Mouse (Mus musculus): ENCODE data around the gene Arl5c. TPM values are rescaled to one million over a fixed set of nuclear protein-coding genes. Genes with fewer than 3 reads are reported as not detected.

Arl5c gene
- polyA plus RNA-seq, 1 experiment from 2014 or later = 11.0 TPM

- H3K4me2 ChIP-seq = peak overlapping the region; percentile 98
- H3K4me1 ChIP-seq = peaks cover 27% of the 10 kb centered on the region
- no peaks in the 10 kb centered on the region for H3K27me3 ChIP-seq
- peaks cover 34% of the 10 kb centered on the region for H3K36me3 ChIP-seq (ENCODE audit: poor library complexity, severe bottlenecking)
- H3K9ac ChIP-seq = peak overlapping the region; percentile 99
- H3K4me3 ChIP-seq = peak overlapping the region; percentile 93
- no peak; the same call in 1 of the 2 replicates for ATAC-seq
- H3K27ac ChIP-seq = peak overlapping the region; percentile 79
- no peaks in the 10 kb centered on the region for H3K9me3 ChIP-seq (replicated peaks)
- whole genome bisulfite sequencing = 1% methylated on average over 18 of the region's 18 CpGs
These were observed 31.3 kb upstream of the Arl5c start for GRCm38 (mm10) chr11:98027297-98027688.

- H3K9me3 ChIP-seq (replicated peaks) = no peaks in the 10 kb centered on the region
- no peaks in the 10 kb centered on the region for H3K27me3 ChIP-seq
- peak within 1 kb of the TSS; percentile 79 for H3K27ac ChIP-seq
- 0% methylated on average over 48 of the region's 69 CpGs for WGBS
- peaks cover 30% of the 10 kb centered on the region for H3K4me1 ChIP-seq
- peak; percentile 65 for ATAC-seq
- peak within 1 kb of the TSS; percentile 99 for H3K9ac ChIP-seq
- peak within 1 kb of the TSS; percentile 93 for H3K4me3 ChIP-seq
- peaks cover 34% of the 10 kb centered on the region for H3K36me3 ChIP-seq (ENCODE audit: poor library complexity, severe bottlenecking)
- H3K4me2 ChIP-seq = peak within 1 kb of the TSS; percentile 98
These were observed 30.8 kb upstream of the Arl5c start, which contains the start of gene Rpl19 for GRCm38 (mm10) chr11:98026570-98027296. Gene Rpl19, plus strand, starts transcription at chr11:98026710.

GRCm38 (mm10) chr11:98026248-98026569 lies 30.2 kb upstream of the Arl5c start:
- Histone ChIP-seq H3K36me3 (ENCODE audit: poor library complexity, severe bottlenecking) (peaks cover 32% of the 10 kb centered on the region), H3K4me2 (peak overlapping the region; percentile 98), H3K27me3 (no peaks in the 10 kb centered on the region), H3K27ac (peak overlapping the region; percentile 79), H3K9ac (peak overlapping the region; percentile 99), H3K4me1 (peaks cover 35% of the 10 kb centered on the region), H3K4me3 (peak overlapping the region; percentile 93), H3K9me3 (replicated peaks) (no peaks in the 10 kb centered on the region)
- WGBS = 6% methylated on average over 15 of the region's 15 CpGs
- ATAC-seq = no peak

- Histone ChIP-seq H3K9ac (no peak overlapping the region), H3K27ac (no peak overlapping the region; the same call in 1 of the 2 replicates), H3K9me3 (replicated peaks) (no peaks in the 10 kb centered on the region), H3K27me3 (no peaks in the 10 kb centered on the region), H3K36me3 (ENCODE audit: poor library complexity, severe bottlenecking) (peaks cover 15% of the 10 kb centered on the region), H3K4me1 (peaks cover 52% of the 10 kb centered on the region), H3K4me3 (no peak overlapping the region), H3K4me2 (no peak overlapping the region)
- no peak for ATAC-seq
- 90% methylated on average over 3 of the region's 3 CpGs for WGBS
These were observed 28.5 kb upstream of the Arl5c start for GRCm38 (mm10) chr11:98024516-98024915.

GRCm38 (mm10) chr11:98022555-98023371 lies 26.8 kb upstream of the Arl5c start, which contains the start of gene Cacnb1:
Gene Cacnb1, minus strand, starts transcription at chr11:98023034.
- WGBS = 1% methylated on average over 49 of the region's 52 CpGs
- peak within 1 kb of the TSS; percentile 87 for H3K4me3 ChIP-seq
- peak within 1 kb of the TSS; percentile 81 for H3K4me2 ChIP-seq
- H3K27me3 ChIP-seq = no peaks in the 10 kb centered on the region
- peaks cover 61% of the 10 kb centered on the region for H3K4me1 ChIP-seq
- H3K9ac ChIP-seq = peak within 1 kb of the TSS; percentile 96
- peak; percentile 49 for ATAC-seq
- H3K36me3 ChIP-seq (ENCODE audit: poor library complexity, severe bottlenecking) = peaks cover 12% of the 10 kb centered on the region
- no peaks in the 10 kb centered on the region for H3K9me3 ChIP-seq (replicated peaks)
- H3K27ac ChIP-seq = peak within 1 kb of the TSS; percentile 95

GRCm38 (mm10) chr11:98022253-98022554 lies 26.2 kb upstream of the Arl5c start:
- no peaks in the 10 kb centered on the region for H3K9me3 ChIP-seq (replicated peaks)
- ATAC-seq = peak; percentile 44
- peaks cover 18% of the 10 kb centered on the region for H3K36me3 ChIP-seq (ENCODE audit: poor library complexity, severe bottlenecking)
- WGBS = 0% methylated on average over 20 of the region's 23 CpGs
- H3K27me3 ChIP-seq = no peaks in the 10 kb centered on the region
- H3K4me2 ChIP-seq = peak overlapping the region; percentile 81
- H3K4me1 ChIP-seq = peaks cover 56% of the 10 kb centered on the region
- peak overlapping the region; percentile 87 for H3K4me3 ChIP-seq
- peak overlapping the region; percentile 95 for H3K27ac ChIP-seq
- H3K9ac ChIP-seq = peak overlapping the region; percentile 96

GRCm38 (mm10) chr11:98021565-98022252 lies 25.7 kb upstream of the Arl5c start:
- Histone ChIP-seq H3K4me2 (peak overlapping the region; percentile 81), H3K4me3 (peak overlapping the region; percentile 87), H3K4me1 (peaks cover 56% of the 10 kb centered on the region), H3K36me3 (ENCODE audit: poor library complexity, severe bottlenecking) (peaks cover 23% of the 10 kb centered on the region), H3K9ac (peak overlapping the region; percentile 96), H3K27ac (peak overlapping the region; percentile 95), H3K9me3 (replicated peaks) (no peaks in the 10 kb centered on the region), H3K27me3 (no peaks in the 10 kb centered on the region)
- peak; percentile 4; the same call in 1 of the 2 replicates for ATAC-seq
- WGBS = 3% methylated on average over 25 of the region's 34 CpGs

- H3K27ac ChIP-seq = no peak overlapping the region
- 65% methylated on average over 2 of the region's 2 CpGs for WGBS
These were observed 25.1 kb upstream of the Arl5c start for GRCm38 (mm10) chr11:98021118-98021517.

GRCm38 (mm10) chr11:98020710-98021109 lies 24.7 kb upstream of the Arl5c start:
- H3K4me3 ChIP-seq = peak overlapping the region; percentile 87
- H3K9ac ChIP-seq = peak overlapping the region; percentile 96; the same call in 1 of the 2 replicates
- H3K9me3 ChIP-seq (replicated peaks) = no peaks in the 10 kb centered on the region
- no peak for ATAC-seq
- no peaks in the 10 kb centered on the region for H3K27me3 ChIP-seq
- 55% methylated on average over 1 of the region's 1 CpGs for WGBS
- peak overlapping the region; percentile 88 for H3K27ac ChIP-seq
- H3K4me1 ChIP-seq = peaks cover 52% of the 10 kb centered on the region
- peaks cover 32% of the 10 kb centered on the region for H3K36me3 ChIP-seq (ENCODE audit: poor library complexity, severe bottlenecking)
- H3K4me2 ChIP-seq = peak overlapping the region; percentile 81

More at GRCm38 (mm10) chr11:98021118-98021517, 25.1 kb upstream of the Arl5c start:
- no peak for ATAC-seq
- Histone ChIP-seq H3K4me3 (peak overlapping the region; percentile 87), H3K36me3 (ENCODE audit: poor library complexity, severe bottlenecking) (peaks cover 28% of the 10 kb centered on the region), H3K27me3 (no peaks in the 10 kb centered on the region), H3K4me2 (peak overlapping the region; percentile 81), H3K9ac (peak overlapping the region; percentile 96), H3K4me1 (peaks cover 56% of the 10 kb centered on the region), H3K9me3 (replicated peaks) (no peaks in the 10 kb centered on the region)

GRCm38 (mm10) chr11:98019883-98020610 lies 24.1 kb upstream of the Arl5c start:
- H3K27ac ChIP-seq = peak overlapping the region; percentile 88
- ATAC-seq = 0 out of 2 replicates have a peak, but pooled peaks have one; percentile 5
- no peaks in the 10 kb centered on the region for H3K27me3 ChIP-seq
- 16% methylated on average over 8 of the region's 8 CpGs for WGBS
- peaks cover 38% of the 10 kb centered on the region for H3K36me3 ChIP-seq (ENCODE audit: poor library complexity, severe bottlenecking)
- H3K4me2 ChIP-seq = peak overlapping the region; percentile 81
- peak overlapping the region; percentile 17 for H3K4me3 ChIP-seq
- peaks cover 50% of the 10 kb centered on the region for H3K4me1 ChIP-seq
- H3K9ac ChIP-seq = peak overlapping the region; percentile 43
- no peaks in the 10 kb centered on the region for H3K9me3 ChIP-seq (replicated peaks)

All from forebrain, embryonic 13.5 days (tissue).